Mouse (Mus musculus): ENCODE data around the gene Pmfbp1. TPM values are rescaled to one million over a fixed set of nuclear protein-coding genes. Genes with fewer than 3 reads are reported as not detected.

The Pmfbp1 gene
- polyA plus RNA-seq, 1 experiment from 2014 or later = 0.21 TPM

- no peak overlapping the region for H3K9ac ChIP-seq (ENCODE audit: low read depth, low read length)
- 88% methylated on average over 19 of the region's 19 CpGs for WGBS
- ATAC-seq (replicated peaks; ENCODE audit: low FRiP score, low read depth) (no peak), DNase-seq (ENCODE audit: low spot score) (peak; percentile 27)
- H3K4me1 ChIP-seq (replicated peaks; ENCODE audit: insufficient read depth, low read length) = no peaks in the 10 kb centered on the region
- no peaks in the 10 kb centered on the region for H3K9me3 ChIP-seq (replicated peaks; ENCODE audit: low read length)
- no peaks in the 10 kb centered on the region for H3K36me3 ChIP-seq (ENCODE audit: insufficient read depth, low read length)
- H3K4me3 ChIP-seq (replicated peaks; ENCODE audit: low read depth, low read length) = no peak overlapping the region
- peak; percentile 64 for TF ChIP-seq CTCF (IDR thresholded peaks at IDR 0.05; ENCODE audit: low read depth)
- no peak overlapping the region for H3K4me2 ChIP-seq (ENCODE audit: low read length)
- H3K27ac ChIP-seq = no peak overlapping the region
- no peaks in the 10 kb centered on the region for H3K27me3 ChIP-seq (ENCODE audit: insufficient read depth, low read length)
Measured at GRCm38 (mm10) chr8:109535140-109535990, 41.5 kb downstream of the Pmfbp1 start.

DNA sequence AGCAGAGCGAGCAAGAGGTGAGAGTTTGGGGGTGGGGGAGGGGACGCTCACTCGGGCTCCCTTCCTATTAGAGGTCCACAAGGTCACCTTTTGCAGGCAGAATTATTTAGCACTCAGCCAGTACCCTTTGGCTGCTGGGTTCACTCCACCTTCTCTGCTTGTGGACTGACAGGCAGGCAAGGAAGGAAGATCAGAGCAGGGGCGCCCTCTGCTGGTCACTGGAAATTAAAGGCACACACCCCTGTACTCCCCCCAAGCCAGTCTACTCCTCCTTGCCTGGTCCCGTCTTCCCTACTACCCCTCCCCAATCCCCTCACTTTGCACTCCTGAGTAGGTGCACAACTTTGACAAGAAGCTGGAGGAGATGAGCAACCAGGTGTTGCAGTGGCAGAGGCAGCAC is 42.9 kb downstream of the Pmfbp1 start:
- no peaks in the 10 kb centered on the region for H3K27me3 ChIP-seq (ENCODE audit: insufficient read depth, low read length)
- no peaks in the 10 kb centered on the region for H3K9me3 ChIP-seq (replicated peaks; ENCODE audit: low read length)
- ATAC-seq (replicated peaks; ENCODE audit: low FRiP score, low read depth) = peak; percentile 40; the same call in 1 of the 2 replicates
- WGBS = 6% methylated on average over 5 of the region's 5 CpGs
- TF ChIP-seq CTCF (IDR thresholded peaks at IDR 0.05; ENCODE audit: low read depth) = peak; percentile 89
- no peak overlapping the region for H3K4me3 ChIP-seq (replicated peaks; ENCODE audit: low read depth, low read length)
- H3K4me1 ChIP-seq (replicated peaks; ENCODE audit: insufficient read depth, low read length) = no peaks in the 10 kb centered on the region
- H3K9ac ChIP-seq (ENCODE audit: low read depth, low read length) = no peak overlapping the region
- peak overlapping the region; percentile 41 for H3K4me2 ChIP-seq (ENCODE audit: low read length)
- DNase-seq (ENCODE audit: low spot score) = peak; percentile 88
- H3K27ac ChIP-seq = no peak overlapping the region
- H3K36me3 ChIP-seq (ENCODE audit: insufficient read depth, low read length) = no peaks in the 10 kb centered on the region

GRCm38 (mm10) chr8:109542165-109542564 is 48.3 kb downstream of the Pmfbp1 start:
- Histone ChIP-seq H3K4me2 (ENCODE audit: low read length) (no peak overlapping the region), H3K9me3 (replicated peaks; ENCODE audit: low read length) (no peaks in the 10 kb centered on the region), H3K36me3 (ENCODE audit: insufficient read depth, low read length) (no peaks in the 10 kb centered on the region), H3K9ac (ENCODE audit: low read depth, low read length) (no peak overlapping the region), H3K4me1 (replicated peaks; ENCODE audit: insufficient read depth, low read length) (no peaks in the 10 kb centered on the region), H3K27me3 (ENCODE audit: insufficient read depth, low read length) (no peaks in the 10 kb centered on the region), H3K4me3 (replicated peaks; ENCODE audit: low read depth, low read length) (no peak overlapping the region), H3K27ac (no peak overlapping the region)
- no peak for ATAC-seq (replicated peaks; ENCODE audit: low FRiP score, low read depth)
- WGBS = 78% methylated on average over 5 of the region's 5 CpGs
- no peak for TF ChIP-seq CTCF (IDR thresholded peaks at IDR 0.05; ENCODE audit: low read depth)
- DNase-seq (ENCODE audit: low spot score) = no peak

- Histone ChIP-seq H3K27me3 (ENCODE audit: insufficient read depth, low read length) (no peaks in the 10 kb centered on the region), H3K4me2 (ENCODE audit: low read length) (no peak overlapping the region), H3K36me3 (ENCODE audit: insufficient read depth, low read length) (peaks cover 5% of the 10 kb centered on the region), H3K27ac (no peak overlapping the region), H3K4me1 (replicated peaks; ENCODE audit: insufficient read depth, low read length) (no peaks in the 10 kb centered on the region), H3K4me3 (replicated peaks; ENCODE audit: low read depth, low read length) (no peak overlapping the region), H3K9ac (ENCODE audit: low read depth, low read length) (no peak overlapping the region), H3K9me3 (replicated peaks; ENCODE audit: low read length) (no peaks in the 10 kb centered on the region)
- ATAC-seq (replicated peaks; ENCODE audit: low FRiP score, low read depth) (no peak), DNase-seq (ENCODE audit: low spot score) (no peak)
- WGBS = 65% methylated on average over 8 of the region's 8 CpGs
- no peak for TF ChIP-seq CTCF (IDR thresholded peaks at IDR 0.05; ENCODE audit: low read depth)
Measured at GRCm38 (mm10) chr8:109542748-109543519, 49.1 kb downstream of the Pmfbp1 start.

GRCm38 (mm10) chr8:109544049-109544448 is 50.2 kb downstream of the Pmfbp1 start:
- no peak for ATAC-seq (replicated peaks; ENCODE audit: low FRiP score, low read depth)

DNA sequence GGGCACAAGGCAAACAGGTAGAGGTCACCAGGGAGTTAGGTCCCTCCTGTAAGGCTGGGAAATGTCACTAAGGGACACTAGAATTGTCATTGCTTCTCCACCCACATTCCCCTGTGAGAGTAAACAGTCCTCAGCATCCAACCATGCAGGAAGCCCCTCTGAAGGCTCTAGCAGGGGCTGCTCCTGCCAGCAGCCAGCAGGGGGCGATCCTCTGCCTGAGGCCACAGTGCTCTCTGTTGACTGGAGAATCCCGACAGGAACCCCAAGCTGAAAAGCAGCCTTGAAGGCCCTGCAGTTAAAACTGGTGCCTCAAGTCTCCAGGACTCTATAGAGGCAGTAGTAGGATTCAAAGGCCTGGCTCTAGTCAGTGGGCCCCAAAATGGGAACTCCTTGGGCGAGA is 57.8 kb downstream of the Pmfbp1 start:
- Histone ChIP-seq H3K36me3 (ENCODE audit: insufficient read depth, low read length) (peaks cover 80% of the 10 kb centered on the region), H3K4me1 (replicated peaks; ENCODE audit: insufficient read depth, low read length) (no peaks in the 10 kb centered on the region), H3K27me3 (ENCODE audit: insufficient read depth, low read length) (no peaks in the 10 kb centered on the region), H3K9me3 (replicated peaks; ENCODE audit: low read length) (no peaks in the 10 kb centered on the region), H3K4me2 (ENCODE audit: low read length) (no peak overlapping the region), H3K27ac (no peak overlapping the region), H3K9ac (ENCODE audit: low read depth, low read length) (no peak overlapping the region), H3K4me3 (replicated peaks; ENCODE audit: low read depth, low read length) (no peak overlapping the region)
- ATAC-seq (replicated peaks; ENCODE audit: low FRiP score, low read depth) (0 out of 2 replicates have a peak, but pooled peaks have one; percentile 31), DNase-seq (ENCODE audit: low spot score) (peak; percentile 37)
- TF ChIP-seq CTCF (IDR thresholded peaks at IDR 0.05; ENCODE audit: low read depth) = peak; percentile 69
- WGBS = 37% methylated on average over 3 of the region's 3 CpGs

More at GRCm38 (mm10) chr8:109544049-109544448, 50.2 kb downstream of the Pmfbp1 start:
- 81% methylated on average over 1 of the region's 3 CpGs for WGBS
- no peaks in the 10 kb centered on the region for H3K4me1 ChIP-seq (replicated peaks; ENCODE audit: insufficient read depth, low read length)
- no peaks in the 10 kb centered on the region for H3K9me3 ChIP-seq (replicated peaks; ENCODE audit: low read length)
- H3K4me3 ChIP-seq (replicated peaks; ENCODE audit: low read depth, low read length) = no peak overlapping the region
- H3K4me2 ChIP-seq (ENCODE audit: low read length) = no peak overlapping the region
- no peaks in the 10 kb centered on the region for H3K27me3 ChIP-seq (ENCODE audit: insufficient read depth, low read length)
- DNase-seq (ENCODE audit: low spot score) = no peak
- TF ChIP-seq CTCF (IDR thresholded peaks at IDR 0.05; ENCODE audit: low read depth) = no peak
- no peak overlapping the region for H3K27ac ChIP-seq
- H3K36me3 ChIP-seq (ENCODE audit: insufficient read depth, low read length) = peaks cover 16% of the 10 kb centered on the region
- no peak overlapping the region for H3K9ac ChIP-seq (ENCODE audit: low read depth, low read length)

All from kidney, postnatal 0 days (tissue).